31 mouse cellular contexts compared by ENCODE assay signal in the genomic region with DNA sequence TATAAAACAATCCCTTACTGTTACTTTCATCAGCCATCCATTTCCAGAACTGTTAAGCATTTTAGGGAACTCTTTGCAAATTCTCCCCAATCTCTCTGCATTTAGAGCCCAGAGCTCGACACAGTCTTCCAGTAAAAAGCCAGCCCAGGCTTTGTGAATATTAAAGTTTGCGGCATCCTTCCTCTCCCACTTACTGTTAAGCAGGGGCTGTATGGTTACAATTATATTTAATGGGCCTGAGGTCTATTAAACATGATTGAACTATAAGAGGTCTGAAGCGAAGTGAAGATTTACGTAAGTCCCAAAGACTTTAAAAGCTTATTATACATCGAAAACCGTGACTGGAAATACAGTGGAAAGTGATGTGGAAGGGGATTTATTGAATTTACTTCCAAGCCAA. TPM values are rescaled to one million over a fixed set of nuclear protein-coding genes. Genes with fewer than 3 reads are reported as not detected.
"Had no signal": no experiment of that assay in that cellular context is flagged by ENCODE, and none has a peak within 500 bp of the region (broad histone marks: within the 10 kb centered on the region; RNA-seq: fewer than 3 reads in every experiment).

No protein-coding gene starts in this region.

- H3K36me3 ChIP-seq: heart, embryonic 10.5 days; heart, embryonic 12.5 days; hindbrain, embryonic 10.5 days; hindbrain, embryonic 12.5 days; intestine, embryonic 15.5 days; limb, embryonic 12.5 days; liver, embryonic 12.5 days had no signal

- H3K4me1 ChIP-seq: hindbrain, embryonic 10.5 days; hindbrain, embryonic 12.5 days; intestine, embryonic 15.5 days; limb, embryonic 12.5 days had no signal

- DNase-seq: gastrocnemius, postnatal 10 days; gastrocnemius, postnatal 25 days; heart, adult 18-20 months; heart, postnatal 10 days; heart, postnatal 4 days; kidney, adult 18-20 months; kidney, adult 8-10 months; kidney, postnatal 10 days; kidney, postnatal 25 days; kidney, postnatal 4 days; layer of hippocampus, adult 9-11 months; layer of hippocampus, postnatal 36 days; left cerebral cortex, postnatal 4 days had no signal

- H3K9ac ChIP-seq: heart, embryonic 12.5 days; hindbrain, embryonic 12.5 days; hindbrain, embryonic 14.5 days; intestine, embryonic 15.5 days; limb, embryonic 12.5 days; liver, embryonic 12.5 days; liver, embryonic 14.5 days had no signal

- H3K4me3 ChIP-seq: heart, embryonic 10.5 days; heart, embryonic 12.5 days; hindbrain, embryonic 10.5 days; hindbrain, embryonic 12.5 days; intestine, embryonic 15.5 days; limb, embryonic 12.5 days; liver, embryonic 12.5 days had no signal

- H3K27me3 ChIP-seq: heart, embryonic 12.5 days; hindbrain, embryonic 12.5 days; intestine, embryonic 15.5 days; limb, embryonic 12.5 days; liver, embryonic 12.5 days had no signal

- ATAC-seq: hindbrain, embryonic 16.5 days; inflammation-experienced regulatory T-cells, adult 6 months; intestine, embryonic 15.5 days; intestine, postnatal 0 days; liver, embryonic 12.5 days had no signal

- H3K9me3 ChIP-seq: heart, embryonic 10.5 days; heart, embryonic 12.5 days; hindbrain, embryonic 10.5 days; hindbrain, embryonic 12.5 days; intestine, embryonic 15.5 days; limb, embryonic 12.5 days; liver, embryonic 12.5 days had no signal

- H3K4me2 ChIP-seq: heart, embryonic 12.5 days; hindbrain, embryonic 12.5 days; hindbrain, embryonic 14.5 days; intestine, embryonic 15.5 days; limb, embryonic 12.5 days; liver, embryonic 12.5 days had no signal

- H3K27ac ChIP-seq: heart, embryonic 10.5 days; hindbrain, embryonic 10.5 days; hindbrain, embryonic 12.5 days; hindbrain, embryonic 14.5 days; intestine, embryonic 15.5 days; limb, embryonic 12.5 days; liver, embryonic 12.5 days; liver, embryonic 14.5 days had no signal

RNA-seq across cellular contexts. Expression of a gene that starts 7.2 kb away (rescaled TPM):
- polyA plus RNA-seq: heart, embryonic 10.5 days; heart, embryonic 14.5 days; heart, embryonic 16.5 days; intestine, embryonic 15.5 days; intestine, postnatal 0 days; kidney, embryonic 14.5 days; kidney, embryonic 16.5 days; liver, adult 2 months; liver, embryonic 12.5 days; liver, embryonic 14.5 days; liver, embryonic 16.5 days had no signal
